Mouse (Mus musculus) neutrophil, adult 5-6 weeks (primary cell): ENCODE measurements around the gene C8b. TPM values are rescaled to one million over a fixed set of nuclear protein-coding genes. Genes with fewer than 3 reads are reported as not detected.

Experiments used
- ATAC-seq: fragments of 151-379, 151-347 bp; 2 replicates; pipeline ENCODE4 v1.8.0; 2017; ENCODE audit warnings: mild to moderate bottlenecking, moderate TSS enrichment; ENCODE audit not compliant: insufficient number of reproducible peaks, poor library complexity, low FRiP score, severe bottlenecking; ENCODE audit errors: extremely low read depth
- total RNA-seq: library from RNA; stranded (forward); fragments of 200-1000 nt; gene quantifications from 2 replicates; pipeline ENCODE4 v1.2.3, GENCODE M21; 2017

C8b gene
- total RNA-seq: not detected in 2 replicates

GRCm38 (mm10) chr4:104766065-104766464, at the start of gene C8b:
C8b (plus strand) TSS chr4:104766317.
- no peak for ATAC-seq

- no peak for ATAC-seq
Measured at GRCm38 (mm10) chr4:104716506-104716905, 49.6 kb upstream of the C8b start.

- ATAC-seq: no peak
Measured at GRCm38 (mm10) chr4:104718973-104719795, 46.9 kb upstream of the C8b start.

- no peak for ATAC-seq
Measured at GRCm38 (mm10) chr4:104723527-104724045, 42.5 kb upstream of the C8b start.

- ATAC-seq: no peak
Measured at GRCm38 (mm10) chr4:104724258-104724657, 41.9 kb upstream of the C8b start.

GRCm38 (mm10) chr4:104725673-104726072, 40.4 kb upstream of the C8b start:
- ATAC-seq: no peak

GRCm38 (mm10) chr4:104729185-104729584, 36.9 kb upstream of the C8b start:
- ATAC-seq: no peak

GRCm38 (mm10) chr4:104746500-104746899, 19.6 kb upstream of the C8b start:
- ATAC-seq: no peak

GRCm38 (mm10) chr4:104754090-104754489, 12.0 kb upstream of the C8b start:
- ATAC-seq: no peak

- ATAC-seq: no peak
Measured at GRCm38 (mm10) chr4:104760878-104761624, 5.1 kb upstream of the C8b start.

- ATAC-seq: no peak
Measured at GRCm38 (mm10) chr4:104768190-104768589, 2.1 kb downstream of the C8b start.

- no peak for ATAC-seq
Measured at GRCm38 (mm10) chr4:104769602-104770001, 3.5 kb downstream of the C8b start.

GRCm38 (mm10) chr4:104770331-104770730, 4.2 kb downstream of the C8b start:
- no peak for ATAC-seq

GRCm38 (mm10) chr4:104775601-104776000, 9.5 kb downstream of the C8b start:
- no peak for ATAC-seq

- no peak for ATAC-seq
Measured at GRCm38 (mm10) chr4:104779460-104779859, 13.3 kb downstream of the C8b start.

GRCm38 (mm10) chr4:104781441-104781840, 15.3 kb downstream of the C8b start:
- ATAC-seq: no peak

GRCm38 (mm10) chr4:104782346-104782745, 16.2 kb downstream of the C8b start:
- no peak for ATAC-seq

- ATAC-seq: no peak
Measured at GRCm38 (mm10) chr4:104792111-104792510, 26.0 kb downstream of the C8b start.

- ATAC-seq: no peak
Measured at GRCm38 (mm10) chr4:104798951-104799350, 32.8 kb downstream of the C8b start.

GRCm38 (mm10) chr4:104801625-104802024, 35.5 kb downstream of the C8b start:
- ATAC-seq: no peak
